Mouse (Mus musculus) Muller cell, postnatal 12 days (primary cell): ENCODE data around the gene Gm21767.
"Not testable (repeated sequence)": the region's sequence is repeated elsewhere in the genome, so short reads cannot be mapped to it uniquely, and the experiment has no call there.

ENCODE experiments used
- DNase-seq: peaks from one replicate; pipeline ENCODE4 v3.0.0-alpha.2; 2015; ENCODE audit errors: inconsistent ontology term

The Gm21767 gene

GRCm38 (mm10) chrY:13941438-13941837, at the start of gene Gm21767:
Gm21767 (plus strand) TSS chrY:13941738.
- not testable (repeated sequence) for DNase-seq
